Comparison of ENCODE assay signal across 8 mouse cellular contexts in the genomic region with DNA sequence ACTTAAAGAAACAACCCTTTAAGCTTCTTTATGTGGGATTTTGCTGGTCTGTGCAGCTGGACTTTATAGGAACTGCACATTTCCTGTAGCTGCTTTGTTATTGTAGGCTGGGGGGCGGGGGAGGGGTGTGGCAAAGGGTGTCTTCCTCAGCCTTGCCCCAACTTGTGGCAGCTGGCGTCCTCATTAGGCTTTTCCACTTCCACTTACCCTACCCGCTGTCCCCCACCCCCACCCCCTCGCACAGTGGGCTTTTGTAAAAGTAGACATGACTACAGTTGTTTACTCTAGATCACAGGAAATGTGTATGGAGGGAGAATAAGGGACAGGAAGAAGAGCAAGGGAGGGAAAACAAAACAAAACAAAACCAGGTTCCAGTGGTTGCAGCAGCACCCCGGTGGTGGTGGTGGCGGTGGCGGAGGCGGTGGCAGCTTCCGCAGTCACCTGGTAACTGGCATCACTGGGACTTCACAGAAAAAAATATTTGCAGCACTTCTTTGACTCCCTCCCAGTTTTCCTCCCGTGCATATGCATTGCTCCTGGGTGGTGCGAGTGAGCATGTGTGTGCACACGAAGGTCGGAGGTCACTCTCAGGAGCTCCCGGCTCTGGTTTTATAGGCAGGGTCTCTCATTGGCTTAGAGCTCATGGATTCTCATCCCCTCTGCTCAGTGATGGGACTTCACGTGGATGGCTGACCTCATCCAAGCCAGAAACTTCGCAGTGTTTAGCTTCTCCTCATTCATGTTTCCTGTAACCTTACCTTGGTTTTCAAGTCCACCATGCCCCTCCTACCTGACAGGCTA. TPM values are rescaled to one million over a fixed set of nuclear protein-coding genes. Genes with fewer than 3 reads are reported as not detected.
DNase-seq lines count a peak whose midpoint lies in the region; ATAC-seq and TF ChIP-seq lines count a peak whose summit lies in the region.

No protein-coding gene starts in this region.

- DNase-seq in heart, postnatal 0 days (ENCODE audit: low spot score), result no peak
- no peak for DNase-seq in right cerebral cortex, postnatal 10 days (ENCODE audit: low spot score in 2 of 2)
- DNase-seq in right cerebral cortex, adult 18-20 months, result no peak
- DNase-seq in midbrain, embryonic 14.5 days, result no peak

- no peak overlapping the region for H3K9ac ChIP-seq in forebrain, embryonic 13.5 days
- H3K9ac ChIP-seq in forebrain, embryonic 12.5 days, result no peak overlapping the region
- no peak overlapping the region for H3K9ac ChIP-seq in heart, postnatal 0 days (replicated peaks; ENCODE audit: low read depth, low read length)
- no peak overlapping the region for H3K9ac ChIP-seq in midbrain, embryonic 14.5 days (replicated peaks; ENCODE audit: low read length)

- no peak for TF ChIP-seq CTCF in heart, postnatal 0 days (IDR thresholded peaks at IDR 0.05; ENCODE audit: low read depth)

- H3K4me2 ChIP-seq in forebrain, embryonic 13.5 days, result no peak overlapping the region
- H3K4me2 ChIP-seq in forebrain, embryonic 12.5 days, result no peak overlapping the region
- H3K4me2 ChIP-seq in heart, postnatal 0 days (ENCODE audit: low read depth, low read length), result peak overlapping the region; percentile 29
- H3K4me2 ChIP-seq in midbrain, embryonic 14.5 days (ENCODE audit: low read length), result no peak overlapping the region

- 85% methylated on average over 16 of the region's 16 CpGs for WGBS in forebrain, embryonic 13.5 days
- whole genome bisulfite sequencing in forebrain, embryonic 12.5 days, result 85% methylated on average over 16 of the region's 16 CpGs
- WGBS in heart, postnatal 0 days, result 61% methylated on average over 16 of the region's 16 CpGs
- WGBS in midbrain, embryonic 14.5 days, result 86% methylated on average over 16 of the region's 16 CpGs

- H3K27me3 ChIP-seq in forebrain, embryonic 13.5 days, result no peaks in the 10 kb centered on the region
- H3K27me3 ChIP-seq in forebrain, embryonic 12.5 days, result no peaks in the 10 kb centered on the region
- no peaks in the 10 kb centered on the region for H3K27me3 ChIP-seq in heart, postnatal 0 days (ENCODE audit: control insufficient read depth, insufficient read depth, low read length)
- no peaks in the 10 kb centered on the region for H3K27me3 ChIP-seq in midbrain, embryonic 14.5 days (ENCODE audit: control insufficient read depth, insufficient read depth, low read length)

- no peak overlapping the region for H3K4me3 ChIP-seq in forebrain, embryonic 13.5 days
- no peak overlapping the region for H3K4me3 ChIP-seq in forebrain, embryonic 12.5 days (replicated peaks)
- H3K4me3 ChIP-seq in heart, postnatal 0 days (ENCODE audit: low read depth, low read length), result peak overlapping the region; percentile 5; the same call in 1 of the 2 replicates
- no peak overlapping the region for H3K4me3 ChIP-seq in midbrain, embryonic 14.5 days (replicated peaks; ENCODE audit: low read depth, low read length)

- H3K4me1 ChIP-seq in forebrain, embryonic 13.5 days, result peaks cover 18% of the 10 kb centered on the region; the same call in 1 of the 2 replicates
- peaks cover 13% of the 10 kb centered on the region for H3K4me1 ChIP-seq in forebrain, embryonic 12.5 days
- peaks cover 14% of the 10 kb centered on the region for H3K4me1 ChIP-seq in heart, postnatal 0 days (ENCODE audit: control insufficient read depth, insufficient read depth)
- 0 out of 2 replicates have a peak, but pooled peaks cover 3% of the 10 kb centered on the region for H3K4me1 ChIP-seq in midbrain, embryonic 14.5 days (ENCODE audit: control insufficient read depth, insufficient read depth, low read length)

- peak overlapping the region; percentile 21; the same call in 1 of the 2 replicates for H3K27ac ChIP-seq in forebrain, embryonic 13.5 days
- H3K27ac ChIP-seq in forebrain, embryonic 12.5 days, result no peak overlapping the region
- peak overlapping the region; percentile 84 for H3K27ac ChIP-seq in heart, postnatal 0 days (ENCODE audit: low read depth)
- no peak overlapping the region for H3K27ac ChIP-seq in midbrain, embryonic 14.5 days (replicated peaks; ENCODE audit: low read depth, low read length)

- ATAC-seq in forebrain, embryonic 13.5 days, result no peak
- ATAC-seq in forebrain, embryonic 12.5 days (ENCODE audit: low FRiP score), result no peak
- ATAC-seq in CD4-positive, CD25-positive, alpha-beta regulatory T cell, adult 4 months, result peak; percentile 64
- ATAC-seq in heart, postnatal 0 days (ENCODE audit: insufficient read depth, low read depth), result peak; percentile 26
- ATAC-seq in megakaryocyte, adult 5-6 weeks (ENCODE audit: poor library complexity, severe bottlenecking), result peak; percentile 49
- ATAC-seq in midbrain, embryonic 14.5 days (ENCODE audit: low FRiP score, low TSS enrichment), result no peak

- TF ChIP-seq EP300 in heart, postnatal 0 days (IDR thresholded peaks at IDR 0.05; ENCODE audit: low read depth), result 0 out of 2 replicates have a peak, but pooled peaks have one; percentile 55

- H3K9me3 ChIP-seq in forebrain, embryonic 13.5 days (replicated peaks), result no peaks in the 10 kb centered on the region
- H3K9me3 ChIP-seq in forebrain, embryonic 12.5 days, result no peaks in the 10 kb centered on the region
- no peaks in the 10 kb centered on the region for H3K9me3 ChIP-seq in heart, postnatal 0 days (replicated peaks; ENCODE audit: control insufficient read depth, low read length)
- H3K9me3 ChIP-seq in midbrain, embryonic 14.5 days (ENCODE audit: control insufficient read depth, low read length), result no peaks in the 10 kb centered on the region

- no peaks in the 10 kb centered on the region for H3K36me3 ChIP-seq in forebrain, embryonic 13.5 days (ENCODE audit: poor library complexity, severe bottlenecking)
- H3K36me3 ChIP-seq in forebrain, embryonic 12.5 days (replicated peaks), result no peaks in the 10 kb centered on the region
- no peaks in the 10 kb centered on the region for H3K36me3 ChIP-seq in heart, postnatal 0 days (replicated peaks; ENCODE audit: control insufficient read depth, insufficient read depth, low read length)
- no peaks in the 10 kb centered on the region for H3K36me3 ChIP-seq in midbrain, embryonic 14.5 days (ENCODE audit: control insufficient read depth, insufficient read depth, low read length)

RNA-seq across cellular contexts. Expression of a gene that starts 4.8 kb away (rescaled TPM):
- polyA plus RNA-seq in forebrain, embryonic 13.5 days (2015; fragmentation: Nextera tagmentation; extraction: Ambion mirVana), result 11.6 and 12.7 TPM in 2 replicates
- polyA plus RNA-seq in forebrain, embryonic 12.5 days (2016; fragmentation: Nextera tagmentation; extraction: Ambion mirVana), result 15.7 and 16.7 TPM in 2 replicates
- polyA plus RNA-seq in CD4-positive, CD25-positive, alpha-beta regulatory T cell, adult 4 months (2017; shearing (Covaris generic)), result 1 to 10 TPM; 8.1 to 8.7 TPM
- total RNA-seq in heart, postnatal 0 days (2014; rRNA removed; ENCODE audit: low replicate concordance), result 12.6 and 16.3 TPM in 2 replicates
- 7.0 and 7.8 TPM in 2 replicates for polyA plus RNA-seq in heart, postnatal 0 days (2015; fragmentation: Nextera tagmentation; extraction: Ambion mirVana)
- total RNA-seq in megakaryocyte, adult 5-6 weeks (2015), result 28.7 and 29.0 TPM in 2 replicates
- total RNA-seq in megakaryocyte, adult 5-6 weeks (2017), result 18.4 and 18.8 TPM in 2 replicates
- polyA plus RNA-seq in midbrain, embryonic 14.5 days (2014; fragmentation: Nextera tagmentation; extraction: Ambion mirVana), result 16.2 and 18.6 TPM in 2 replicates

RNA-seq across cellular contexts. Expression of a gene that starts 40.9 kb away (rescaled TPM):
- 16.5 and 19.2 TPM in 2 replicates for polyA plus RNA-seq in forebrain, embryonic 13.5 days (2015; fragmentation: Nextera tagmentation; extraction: Ambion mirVana)
- polyA plus RNA-seq in forebrain, embryonic 12.5 days (2016; fragmentation: Nextera tagmentation; extraction: Ambion mirVana), result 16.5 and 17.7 TPM in 2 replicates
- polyA plus RNA-seq in CD4-positive, CD25-positive, alpha-beta regulatory T cell, adult 4 months (2017; shearing (Covaris generic)), result 100 to 1,000 TPM; 290 to 362 TPM
- 169 and 235 TPM in 2 replicates for total RNA-seq in heart, postnatal 0 days (2014; rRNA removed; ENCODE audit: low replicate concordance)
- polyA plus RNA-seq in heart, postnatal 0 days (2015; fragmentation: Nextera tagmentation; extraction: Ambion mirVana), result 82.6 and 106 TPM in 2 replicates
- total RNA-seq in megakaryocyte, adult 5-6 weeks (2015), result 1.7 and 3.6 TPM in 2 replicates
- 2.6 and 3.2 TPM in 2 replicates for total RNA-seq in megakaryocyte, adult 5-6 weeks (2017)
- 44.4 and 52.8 TPM in 2 replicates for polyA plus RNA-seq in midbrain, embryonic 14.5 days (2014; fragmentation: Nextera tagmentation; extraction: Ambion mirVana)

Comparison
In these comparisons a context has a peak if more than half of its experiments do, and no peak if none do; other contexts are left out.
1. H3K27ac ChIP-seq: peak in forebrain, embryonic 13.5 days (single experiment) and heart, postnatal 0 days (single experiment); none in forebrain, embryonic 12.5 days (single experiment) and midbrain, embryonic 14.5 days (single experiment).
2. ATAC-seq: peak in CD4-positive, CD25-positive, alpha-beta regulatory T cell, adult 4 months (single experiment), heart, postnatal 0 days (single experiment) and megakaryocyte, adult 5-6 weeks (single experiment); none in forebrain, embryonic 13.5 days (single experiment), forebrain, embryonic 12.5 days (single experiment) and midbrain, embryonic 14.5 days (single experiment).